Mouse (Mus musculus) MEL (cell line): ENCODE results near the gene H2-DMb1.

Experiments
- CTCF ChIP-seq, 3 experiments: IDR thresholded peaks in 2 of 3; conservative IDR thresholded peaks in 1 of 3; 2 replicates each; pipeline ENCODE4 v1.5.1; 2011 to 2012; ENCODE audit warnings: low read length in 3 of 3, low read depth in 2 of 3, mild to moderate bottlenecking in 2 of 3, improper control_type of control experiment in 1 of 3, inconsistent platforms in 1 of 3, mixed read lengths in 1 of 3, moderate library complexity in 1 of 3; ENCODE audit not compliant: control insufficient read depth in 1 of 3, insufficient read depth in 1 of 3, poor library complexity in 1 of 3, severe bottlenecking in 1 of 3
- EP300 ChIP-seq, 2 experiments: IDR thresholded peaks; 2 replicates each; pipeline ENCODE4 v1.6.1; 2011; ENCODE audit warnings: improper control_type of control experiment in 2 of 2, low read length in 2 of 2, low read depth in 1 of 2, mild to moderate bottlenecking in 1 of 2
- KAT2A ChIP-seq: conservative IDR thresholded peaks from 2 replicates; pipeline ENCODE4 v1.6.1; 2012; ENCODE audit warnings: low read depth, low read length, improper control_type of control experiment, inconsistent platforms
- MEF2A ChIP-seq: IDR thresholded peaks from 2 replicates; pipeline ENCODE4 v1.6.1; 2014; ENCODE audit warnings: low read depth, mild to moderate bottlenecking, inconsistent platforms, low read length, improper control_type of control experiment; ENCODE audit not compliant: poor library complexity, insufficient replicate concordance, severe bottlenecking; ENCODE audit errors: extremely low read depth
- POLR2A ChIP-seq, 2 experiments: IDR thresholded peaks; 2 replicates each; pipeline ENCODE4 v1.6.1; 2011 to 2012; ENCODE audit warnings: low read length in 2 of 2, mild to moderate bottlenecking in 2 of 2, control low read depth in 1 of 2, improper control_type of control experiment in 1 of 2, low read depth in 1 of 2, moderate library complexity in 1 of 2; ENCODE audit not compliant: control insufficient read depth in 1 of 2, insufficient read depth in 1 of 2, poor library complexity in 1 of 2
- TCF12 ChIP-seq: IDR thresholded peaks from 2 replicates; pipeline ENCODE4 v1.6.1; 2014; ENCODE audit warnings: low read depth, mild to moderate bottlenecking, inconsistent platforms, low read length, improper control_type of control experiment, moderate library complexity
- ZC3H11A ChIP-seq: IDR thresholded peaks from 2 replicates; pipeline ENCODE4 v1.6.1; 2012; ENCODE audit warnings: low read depth, mild to moderate bottlenecking, inconsistent platforms, low read length, improper control_type of control experiment
- ZMIZ1 ChIP-seq: IDR thresholded peaks from 2 replicates; pipeline ENCODE4 v1.6.1; 2012; ENCODE audit warnings: low read depth, mild to moderate bottlenecking, inconsistent platforms, low read length, improper control_type of control experiment, moderate library complexity

GRCm38 (mm10) chr17:34123111-34123510 lies 29.8 kb upstream of the H2-DMb1 start:
- TF ChIP-seq ZMIZ1 (no peak), CTCF (IDR thresholded peaks at IDR 0.05 in 2 of 3, conservative IDR thresholded peaks at IDR 0.05 in 1 of 3; ENCODE audit: control insufficient read depth in 1 of 3, insufficient read depth in 1 of 3, low read depth in 2 of 3, low read length in 3 of 3, poor library complexity in 1 of 3, severe bottlenecking in 1 of 3) (no peak), EP300 (IDR thresholded peaks at IDR 0.05; ENCODE audit: low read depth in 1 of 2, low read length in 2 of 2) (no peak), POLR2A (IDR thresholded peaks at IDR 0.05; ENCODE audit: control insufficient read depth in 1 of 2, insufficient read depth in 1 of 2, low read depth in 1 of 2, low read length in 2 of 2, poor library complexity in 1 of 2) (no peak), MEF2A (no peak), ZC3H11A (no peak), KAT2A (no peak), TCF12 (no peak)
